Mouse (Mus musculus): ENCODE results near the gene Tbc1d2. TPM values are rescaled to one million over a fixed set of nuclear protein-coding genes. Genes with fewer than 3 reads are reported as not detected.

Gene Tbc1d2
- polyA plus RNA-seq, 1 experiment from 2014 or later = 6.7 TPM

DNA sequence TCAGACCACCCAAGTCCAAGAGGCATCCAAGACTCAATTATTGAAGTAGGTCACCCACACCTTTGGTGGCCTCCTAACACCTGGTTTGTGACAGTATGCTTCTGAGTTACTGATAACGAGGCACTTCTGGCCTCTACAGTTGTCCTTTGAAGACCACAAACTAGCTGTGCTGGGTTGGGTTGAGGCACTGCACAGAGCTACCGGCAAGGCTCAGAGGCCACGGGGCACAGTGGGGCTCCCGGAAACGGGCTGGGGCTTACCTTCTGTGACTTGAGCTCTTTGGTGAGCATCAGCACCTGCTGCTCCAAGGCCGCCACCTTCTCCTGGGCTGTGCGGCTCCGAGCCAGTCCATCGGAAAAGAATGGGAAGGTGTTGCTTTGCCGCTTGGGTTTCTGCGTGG, 21.9 kb downstream of the Tbc1d2 start:
- H3K27me3 ChIP-seq (replicated peaks; ENCODE audit: insufficient read depth, low read length) = no peaks in the 10 kb centered on the region

DNA sequence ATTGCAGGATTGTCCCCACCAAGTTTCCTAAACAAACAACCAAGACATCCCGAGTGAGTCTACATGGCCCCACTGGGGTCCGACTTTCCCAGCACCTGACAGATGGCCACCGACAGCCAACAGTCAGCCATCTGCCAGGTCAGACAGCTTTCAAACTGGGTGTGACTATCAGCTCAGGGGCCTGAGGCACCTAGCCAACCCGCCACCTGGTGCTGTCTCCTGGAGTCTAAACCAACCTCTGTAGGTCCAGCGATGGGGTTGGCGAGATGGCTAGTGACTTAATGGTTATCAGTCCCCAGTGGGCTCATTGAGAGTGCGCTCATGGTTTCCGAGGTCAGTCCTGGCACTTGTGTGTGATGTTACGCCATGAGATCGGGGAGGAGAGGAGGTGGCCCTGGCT, 24.9 kb downstream of the Tbc1d2 start:
- H3K27ac ChIP-seq (ENCODE audit: low read length) = peak overlapping the region; percentile 26; the same call in 1 of the 2 replicates
- H3K4me3 ChIP-seq (ENCODE audit: low read depth, low read length) = no peak overlapping the region
- DNase-seq (ENCODE audit: low spot score) (no peak), ATAC-seq (no peak)
- no peak overlapping the region for H3K9ac ChIP-seq (replicated peaks; ENCODE audit: low read depth)
- 75% methylated on average over 10 of the region's 10 CpGs for WGBS
- H3K4me2 ChIP-seq (replicated peaks; ENCODE audit: low read depth, low read length) = no peak overlapping the region
- no peaks in the 10 kb centered on the region for H3K27me3 ChIP-seq (replicated peaks; ENCODE audit: insufficient read depth, low read length)
- no peaks in the 10 kb centered on the region for H3K9me3 ChIP-seq (ENCODE audit: low read length)
- no peak for TF ChIP-seq EP300 (IDR thresholded peaks at IDR 0.05)
- TF ChIP-seq CTCF (IDR thresholded peaks at IDR 0.05) = no peak
- H3K36me3 ChIP-seq (ENCODE audit: insufficient read depth, low read length) = no peaks in the 10 kb centered on the region
- H3K4me1 ChIP-seq (ENCODE audit: insufficient read depth, low read depth, low read length) = peaks cover 6% of the 10 kb centered on the region

More for the DNA sequence above, 21.9 kb downstream of the Tbc1d2 start:
- no peak for ATAC-seq
- 73% methylated on average over 11 of the region's 11 CpGs for WGBS
- Histone ChIP-seq H3K9me3 (ENCODE audit: low read length) (no peaks in the 10 kb centered on the region), H3K27ac (ENCODE audit: low read length) (no peak overlapping the region), H3K4me2 (replicated peaks; ENCODE audit: low read depth, low read length) (no peak overlapping the region), H3K36me3 (ENCODE audit: insufficient read depth, low read length) (no peaks in the 10 kb centered on the region), H3K9ac (replicated peaks; ENCODE audit: low read depth) (no peak overlapping the region), H3K4me1 (ENCODE audit: insufficient read depth, low read depth, low read length) (peaks cover 5% of the 10 kb centered on the region), H3K4me3 (ENCODE audit: low read depth, low read length) (no peak overlapping the region)
- DNase-seq (ENCODE audit: low spot score) = no peak
- TF ChIP-seq EP300 (IDR thresholded peaks at IDR 0.05) = no peak
- no peak for TF ChIP-seq CTCF (IDR thresholded peaks at IDR 0.05)

- whole genome bisulfite sequencing = 57% methylated on average over 5 of the region's 5 CpGs
- Histone ChIP-seq H3K9me3 (ENCODE audit: low read length) (no peaks in the 10 kb centered on the region), H3K9ac (replicated peaks; ENCODE audit: low read depth) (no peak overlapping the region), H3K4me3 (ENCODE audit: low read depth, low read length) (no peak overlapping the region), H3K4me2 (replicated peaks; ENCODE audit: low read depth, low read length) (no peak overlapping the region), H3K27me3 (replicated peaks; ENCODE audit: insufficient read depth, low read length) (no peaks in the 10 kb centered on the region), H3K27ac (ENCODE audit: low read length) (0 out of 2 replicates have a peak overlapping the region, but pooled peaks have one; percentile 51), H3K4me1 (ENCODE audit: insufficient read depth, low read depth, low read length) (peaks cover 6% of the 10 kb centered on the region), H3K36me3 (ENCODE audit: insufficient read depth, low read length) (no peaks in the 10 kb centered on the region)
- ATAC-seq (peak; percentile 87), DNase-seq (ENCODE audit: low spot score) (peak; percentile 77)
- TF ChIP-seq EP300 (IDR thresholded peaks at IDR 0.05) (peak; percentile 63; the same call in 1 of the 2 replicates), CTCF (IDR thresholded peaks at IDR 0.05) (no peak)
These were observed 27.0 kb downstream of the Tbc1d2 start for GRCm38 (mm10) chr4:46623007-46623406.

- TF ChIP-seq EP300 (IDR thresholded peaks at IDR 0.05) (no peak), CTCF (IDR thresholded peaks at IDR 0.05) (no peak)
- H3K4me1 ChIP-seq (ENCODE audit: insufficient read depth, low read depth, low read length) = peaks cover 6% of the 10 kb centered on the region
These were observed 29.1 kb downstream of the Tbc1d2 start for GRCm38 (mm10) chr4:46620946-46621345.

GRCm38 (mm10) chr4:46620330-46620729, 29.7 kb downstream of the Tbc1d2 start:
- Histone ChIP-seq H3K27ac (ENCODE audit: low read length) (no peak overlapping the region), H3K27me3 (replicated peaks; ENCODE audit: insufficient read depth, low read length) (no peaks in the 10 kb centered on the region), H3K4me3 (ENCODE audit: low read depth, low read length) (no peak overlapping the region), H3K4me2 (replicated peaks; ENCODE audit: low read depth, low read length) (no peak overlapping the region), H3K4me1 (ENCODE audit: insufficient read depth, low read depth, low read length) (peaks cover 6% of the 10 kb centered on the region), H3K9ac (replicated peaks; ENCODE audit: low read depth) (no peak overlapping the region), H3K9me3 (ENCODE audit: low read length) (no peaks in the 10 kb centered on the region), H3K36me3 (ENCODE audit: insufficient read depth, low read length) (no peaks in the 10 kb centered on the region)
- no peak for ATAC-seq
- TF ChIP-seq EP300 (IDR thresholded peaks at IDR 0.05) (no peak), CTCF (IDR thresholded peaks at IDR 0.05) (peak; percentile 64)
- 19% methylated on average over 23 of the region's 23 CpGs for WGBS
- DNase-seq (ENCODE audit: low spot score) = no peak

More at GRCm38 (mm10) chr4:46620946-46621345, 29.1 kb downstream of the Tbc1d2 start:
- WGBS = 75% methylated on average over 8 of the region's 8 CpGs
- ATAC-seq = no peak
- DNase-seq (ENCODE audit: low spot score) = no peak
- no peak overlapping the region for H3K27ac ChIP-seq (ENCODE audit: low read length)
- H3K27me3 ChIP-seq (replicated peaks; ENCODE audit: insufficient read depth, low read length) = no peaks in the 10 kb centered on the region
- H3K4me3 ChIP-seq (ENCODE audit: low read depth, low read length) = no peak overlapping the region
- no peak overlapping the region for H3K9ac ChIP-seq (replicated peaks; ENCODE audit: low read depth)
- H3K9me3 ChIP-seq (ENCODE audit: low read length) = no peaks in the 10 kb centered on the region
- H3K36me3 ChIP-seq (ENCODE audit: insufficient read depth, low read length) = no peaks in the 10 kb centered on the region
- no peak overlapping the region for H3K4me2 ChIP-seq (replicated peaks; ENCODE audit: low read depth, low read length)

DNA sequence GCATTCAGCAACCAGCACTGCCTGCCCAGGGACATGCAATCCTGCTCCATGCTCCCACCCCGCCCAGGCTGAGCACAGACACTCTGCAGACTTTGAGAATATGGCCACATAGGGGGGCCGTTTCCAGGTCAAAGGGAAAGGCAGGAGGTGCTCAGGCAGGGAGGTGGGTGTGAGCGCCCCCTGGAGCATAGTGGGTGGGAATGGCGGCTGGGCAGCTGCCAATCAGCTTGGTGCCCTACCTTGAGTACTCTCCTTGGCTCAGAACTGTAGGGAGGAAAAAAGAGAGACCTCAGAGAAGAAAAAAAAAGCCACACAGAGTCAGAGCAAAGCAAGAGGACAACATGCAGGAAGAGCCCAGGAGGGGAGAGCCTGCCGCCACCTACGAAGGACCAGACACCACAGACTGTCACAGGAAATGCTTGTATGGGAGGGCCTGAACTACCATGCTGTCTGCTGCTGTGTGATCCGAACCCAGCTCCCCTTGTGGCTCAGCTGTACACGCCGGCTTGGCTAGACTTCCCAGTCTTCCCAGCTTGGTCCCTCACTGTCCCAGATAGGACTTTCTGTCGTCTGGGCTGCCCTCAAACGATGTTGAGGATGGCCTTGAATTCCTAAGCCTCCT, 31.7 kb downstream of the Tbc1d2 start:
- Histone ChIP-seq H3K9ac (replicated peaks; ENCODE audit: low read depth) (no peak overlapping the region), H3K27me3 (replicated peaks; ENCODE audit: insufficient read depth, low read length) (no peaks in the 10 kb centered on the region), H3K36me3 (ENCODE audit: insufficient read depth, low read length) (no peaks in the 10 kb centered on the region), H3K4me1 (ENCODE audit: insufficient read depth, low read depth, low read length) (peaks cover 2% of the 10 kb centered on the region), H3K4me2 (replicated peaks; ENCODE audit: low read depth, low read length) (no peak overlapping the region), H3K9me3 (ENCODE audit: low read length) (no peaks in the 10 kb centered on the region), H3K27ac (ENCODE audit: low read length) (no peak overlapping the region), H3K4me3 (ENCODE audit: low read depth, low read length) (no peak overlapping the region)
- 53% methylated on average over 11 of the region's 11 CpGs for WGBS
- DNase-seq (ENCODE audit: low spot score) (no peak), ATAC-seq (0 out of 2 replicates have a peak, but pooled peaks have one; percentile 4)
- no peak for TF ChIP-seq EP300 (IDR thresholded peaks at IDR 0.05)
- TF ChIP-seq CTCF (IDR thresholded peaks at IDR 0.05) = peak; percentile 42; the same call in 1 of the 2 replicates

Measured in lung, postnatal 0 days (tissue).